Mouse (Mus musculus) embryo, embryonic 9.5 days (tissue): Measurements from ENCODE around the gene Ltb4r1.

Experiments used
- DNase-seq: peaks from one replicate; pipeline ENCODE4 v3.0.0-alpha.2; 2017; ENCODE audit errors: extremely low spot score

Ltb4r1 gene

DNA sequence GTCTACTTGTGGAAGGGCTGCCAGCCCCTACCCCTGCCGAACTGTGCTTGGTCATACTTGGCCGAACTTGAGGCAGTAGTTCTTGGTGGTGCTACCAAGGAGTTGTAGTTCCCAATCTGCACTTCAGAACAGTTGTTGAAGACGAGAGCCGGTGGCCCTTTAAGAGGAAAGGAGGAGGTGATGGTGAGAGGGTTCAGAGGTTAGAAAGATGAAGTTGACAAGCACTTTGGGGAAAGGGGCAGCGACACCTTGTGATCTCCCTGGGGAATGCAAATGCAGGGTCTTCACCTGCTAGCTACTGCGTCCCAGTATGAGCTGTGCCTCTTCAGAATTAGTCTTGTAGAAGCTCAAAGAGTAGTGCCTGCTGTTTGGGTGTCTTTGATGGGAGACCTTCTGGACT lies 19.4 kb downstream of the Ltb4r1 start:
- no peak for DNase-seq

DNA sequence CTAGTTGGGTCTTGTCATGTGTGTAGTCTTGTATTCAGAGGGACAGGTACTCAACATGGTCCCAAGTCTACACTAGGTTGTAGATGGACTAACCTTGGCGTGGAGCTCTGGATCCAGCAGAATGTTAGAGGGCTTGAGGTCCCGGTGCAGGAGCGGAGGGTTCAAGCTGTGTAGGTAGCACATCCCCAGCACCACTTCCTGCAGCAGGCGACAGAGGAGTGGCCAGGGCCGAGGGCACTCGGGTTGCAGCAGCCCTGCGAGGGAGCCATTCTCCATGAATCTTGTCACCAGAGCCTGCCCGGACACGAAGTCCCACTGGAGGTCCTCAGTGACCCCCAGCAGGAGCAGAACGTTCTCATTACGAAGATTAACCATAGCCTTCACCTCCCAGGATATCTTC lies 22.0 kb downstream of the Ltb4r1 start:
- DNase-seq = no peak

DNA sequence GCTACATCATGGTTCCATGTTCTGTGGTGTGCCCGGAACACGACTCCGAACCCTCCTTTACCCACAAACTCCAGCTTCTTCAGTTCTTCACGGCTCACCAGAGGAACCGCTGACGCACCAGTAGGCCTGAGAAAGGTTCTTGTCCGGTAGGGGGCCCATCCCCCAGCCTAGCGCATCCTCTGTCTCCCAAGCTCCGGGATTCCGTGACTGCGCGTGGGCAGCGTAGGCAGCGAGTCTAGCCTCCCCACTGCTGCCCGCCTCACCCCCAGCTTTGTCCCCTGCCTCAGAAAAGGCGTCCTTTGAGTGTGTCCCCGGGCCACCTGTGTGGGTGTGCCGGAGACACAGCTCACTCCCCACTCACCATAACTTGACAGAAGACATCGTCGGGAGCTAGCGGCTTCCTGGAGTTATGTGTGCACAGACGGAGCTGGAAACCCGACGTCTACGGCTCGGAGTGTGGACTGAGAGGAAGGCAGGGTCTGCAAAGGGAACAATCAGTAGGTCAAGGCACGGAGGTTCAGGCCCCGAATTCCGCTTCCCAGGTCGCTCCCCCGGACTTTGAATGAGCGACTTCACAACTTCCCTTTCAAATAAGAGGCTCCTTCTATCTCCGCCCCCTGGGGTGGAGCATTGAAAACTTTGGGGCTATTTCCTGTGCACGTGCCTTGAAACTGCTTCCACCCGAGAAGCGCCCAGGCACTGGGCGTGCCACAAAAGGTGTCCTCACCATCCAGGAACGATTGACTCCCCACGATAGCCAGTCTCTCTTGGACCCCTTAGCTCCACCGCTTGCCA lies 22.7 kb downstream of the Ltb4r1 start, which contains the start of gene Ripk3:
TSS of gene Ripk3 (minus strand) at position 610 of the 795 bp plus-strand sequence.
- peak; percentile 36 for DNase-seq

- DNase-seq = no peak
These were observed 27.7 kb downstream of the Ltb4r1 start for GRCm38 (mm10) chr14:55793461-55793860.

- DNase-seq = no peak
These were observed 28.2 kb downstream of the Ltb4r1 start for GRCm38 (mm10) chr14:55793946-55794345.

DNA sequence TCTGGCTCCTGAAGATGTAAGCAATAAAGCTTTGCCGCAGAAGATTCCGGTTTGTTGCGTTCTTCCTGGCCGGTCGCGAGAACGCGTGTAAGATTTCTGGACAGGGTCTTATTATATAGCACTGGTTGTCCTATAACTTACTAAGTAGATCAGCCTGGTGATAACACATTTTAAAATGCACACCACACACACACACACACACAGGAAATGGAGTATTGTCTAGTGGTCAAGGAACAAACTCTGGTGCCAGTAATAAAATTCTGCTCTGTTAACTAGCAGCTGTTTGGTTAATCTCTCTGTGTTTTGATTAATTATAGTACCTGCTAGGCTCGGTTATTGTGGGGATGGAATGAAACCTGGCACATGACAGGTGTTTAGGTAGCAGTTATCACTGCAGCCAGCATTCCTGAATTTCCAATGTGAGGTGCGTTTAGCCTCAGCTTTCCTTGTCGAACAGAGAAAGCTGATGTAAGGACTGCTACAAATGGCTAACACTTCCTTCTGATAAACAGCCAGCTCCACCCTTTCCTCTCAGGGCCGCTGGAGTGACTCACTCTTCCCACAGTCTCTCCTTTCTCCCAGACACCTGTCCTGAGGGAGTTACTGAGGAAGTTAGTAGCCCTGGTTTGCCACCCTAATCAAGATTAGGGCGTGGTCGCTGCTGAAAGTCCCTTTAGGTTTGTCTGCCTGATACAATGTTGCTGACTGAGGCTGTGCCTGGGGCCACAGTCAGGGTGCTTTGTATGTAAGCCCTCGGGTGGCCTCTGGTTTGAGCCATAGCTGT lies 29.8 kb downstream of the Ltb4r1 start:
- DNase-seq = no peak

DNA sequence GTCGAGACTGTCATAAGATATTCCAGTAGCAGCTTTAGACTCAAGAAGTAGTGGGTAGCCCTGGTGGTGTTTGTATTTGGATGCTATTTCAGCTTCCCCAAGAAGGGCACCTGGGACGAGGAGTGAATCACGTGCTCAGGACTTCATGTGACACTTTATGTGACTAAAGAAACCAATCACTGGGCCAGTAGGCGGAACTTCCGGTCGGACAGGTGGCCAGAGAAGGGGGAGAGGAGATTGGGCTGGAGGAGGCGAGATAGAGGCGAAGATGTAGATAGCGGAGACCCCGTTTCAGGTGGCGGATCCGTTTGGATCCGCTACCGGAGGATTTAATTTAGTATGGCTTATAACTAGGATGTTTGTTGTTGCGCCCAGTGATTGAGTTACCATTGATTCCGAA lies 49.1 kb downstream of the Ltb4r1 start:
- peak; percentile 70 for DNase-seq

DNA sequence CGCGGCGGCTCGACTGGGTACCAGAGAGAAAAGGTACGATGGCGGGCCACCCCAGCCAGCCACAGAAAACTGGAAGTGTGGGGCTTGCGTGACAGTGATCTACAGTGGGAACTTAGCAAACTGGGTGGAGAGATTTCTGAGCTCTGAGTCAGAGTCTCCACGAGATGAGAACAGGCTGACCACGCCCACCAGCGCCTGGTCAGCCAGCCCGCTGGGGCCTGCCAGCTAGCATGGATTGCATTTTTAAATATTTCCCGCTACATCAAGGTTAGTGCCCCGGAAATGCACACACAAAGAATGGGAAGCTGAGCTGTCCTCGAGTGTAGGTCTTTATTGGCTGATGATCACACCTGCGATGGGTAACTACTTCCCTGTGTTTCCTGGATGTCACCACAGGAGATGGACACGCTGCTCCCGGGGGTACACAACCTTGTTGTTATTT lies 49.6 kb downstream of the Ltb4r1 start:
- peak; percentile 47 for DNase-seq
